Mouse (Mus musculus) lung, adult 2 months (tissue): Measurements from ENCODE around the gene Serping1. TPM values are rescaled to one million over a fixed set of nuclear protein-coding genes. Genes with fewer than 3 reads are reported as not detected.
"Not testable (repeated sequence)": the region's sequence is repeated elsewhere in the genome, so short reads cannot be mapped to it uniquely, and the experiment has no call there.

ENCODE experiments used
- DNase-seq: peaks from one replicate; pipeline ENCODE4 v3.0.0; 2022
- H3K4me1 ChIP-seq: fragments of 200-500 bp; 2 replicates; pipeline ENCODE4 v1.6.1; 2011; ENCODE audit warnings: low read length; ENCODE audit not compliant: control insufficient read depth, insufficient read depth
- H3K4me3 ChIP-seq: fragments of 200-500 bp; replicated peaks from 2 replicates; pipeline ENCODE3; 2011; ENCODE audit warnings: low read depth, mild to moderate bottlenecking, control low read depth, low read length; ENCODE audit errors: extremely low read depth
- CTCF ChIP-seq: fragments of 200-500 bp; IDR thresholded peaks from 2 replicates; pipeline ENCODE4 v1.5.1; 2011; ENCODE audit warnings: mild to moderate bottlenecking, low read length, control low read depth; ENCODE audit not compliant: insufficient read depth
- POLR2A ChIP-seq: fragments of 200-500 bp; IDR thresholded peaks from 2 replicates; pipeline ENCODE4 v1.6.1; 2011; ENCODE audit warnings: low read depth, mild to moderate bottlenecking, control low read depth, low read length, borderline replicate concordance; ENCODE audit errors: extremely low read depth
- WGBS: fragments of 180-500 bp; shearing (Covaris S2); methylation state at CpG from one replicate; pipeline ENCODE4 v1.1.7; 2018; 5-methylcytosine and 5-hydroxymethylcytosine counted together
- polyA plus RNA-seq: library from polyadenylated mRNA; depleted of rRNA; stranded (reverse); fragments of >200 nt; gene quantifications from 2 replicates; pipeline ENCODE4 v1.2.3, GENCODE M21; 2012

The Serping1 gene
- polyA plus RNA-seq, 1 experiment: 853 TPM

DNA sequence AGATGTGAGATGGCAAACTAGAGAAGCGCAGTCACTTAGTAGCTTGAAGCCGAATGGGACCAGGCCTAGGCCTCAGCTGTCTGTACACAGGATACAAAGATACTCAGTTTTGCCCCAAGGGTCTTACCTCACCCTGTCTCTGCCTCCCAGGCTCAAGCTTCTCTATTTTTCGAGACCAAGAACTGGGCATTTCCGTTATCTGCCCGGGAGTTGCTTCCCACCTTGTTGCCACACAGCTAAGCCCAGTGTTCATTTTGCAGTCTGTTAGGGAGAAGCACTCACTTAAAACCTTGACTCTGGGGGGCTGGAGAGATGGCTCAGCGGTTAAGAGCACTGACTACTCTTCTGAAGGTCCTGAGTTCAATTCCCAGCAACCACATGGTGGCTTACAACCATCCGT lies 28.7 kb upstream of the Serping1 start:
- TF ChIP-seq CTCF (no peak), POLR2A (no peak)

DNA sequence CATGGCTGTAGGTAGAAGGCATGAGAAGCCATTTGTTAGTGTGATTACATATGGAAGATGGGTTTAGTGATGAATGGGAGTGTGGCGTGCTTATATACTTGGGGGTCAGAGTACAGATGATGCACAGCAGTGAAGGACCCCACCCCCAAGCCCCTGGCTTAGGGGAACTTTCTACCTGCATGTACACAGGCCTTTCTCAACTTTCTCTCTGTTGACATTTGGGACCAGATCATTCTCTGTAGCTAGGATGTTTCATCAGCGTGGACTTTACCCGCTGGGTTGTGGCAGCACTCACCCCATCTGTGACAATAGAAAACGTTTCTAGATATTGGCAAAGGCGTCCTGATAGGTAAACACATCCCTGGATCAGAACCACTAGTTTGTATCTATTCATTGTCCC lies 26.0 kb upstream of the Serping1 start:
- not testable (repeated sequence) for H3K4me1 ChIP-seq, H3K4me3 ChIP-seq, DNase-seq
- WGBS: 84% methylated on average over 5 of the region's 5 CpGs

More for the DNA sequence above, 28.7 kb upstream of the Serping1 start:
- Histone ChIP-seq H3K4me3 (no peak overlapping the region), H3K4me1 (no peaks in the 10 kb centered on the region)
- DNase-seq: no peak
- 87% methylated on average over 7 of the region's 7 CpGs for WGBS

DNA sequence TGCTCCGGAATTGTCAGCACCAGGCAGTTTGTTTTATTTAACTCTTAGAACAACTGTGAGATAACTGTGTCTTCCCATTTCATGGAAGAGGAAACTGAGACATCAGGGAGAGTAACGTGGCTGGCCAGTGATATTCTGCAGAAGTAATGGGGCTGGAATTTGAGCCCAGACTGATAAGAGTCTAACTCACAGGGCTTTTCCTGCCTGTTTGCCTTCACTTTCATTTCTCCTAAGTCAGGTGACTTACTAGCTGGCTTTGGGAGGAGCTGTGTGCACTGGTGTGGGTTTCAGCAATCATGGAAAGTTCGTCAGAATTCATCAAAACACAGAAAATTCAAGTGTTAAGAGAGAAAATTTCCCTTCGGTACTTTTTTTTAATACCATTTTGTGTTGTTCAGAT lies 25.1 kb upstream of the Serping1 start:
- WGBS: 53% methylated on average over 4 of the region's 4 CpGs
- no peak for TF ChIP-seq POLR2A
- no peak for TF ChIP-seq CTCF
- DNase-seq: no peak
- no peaks in the 10 kb centered on the region; the same call in 1 of the 2 replicates for H3K4me1 ChIP-seq
- no peak overlapping the region for H3K4me3 ChIP-seq

DNA sequence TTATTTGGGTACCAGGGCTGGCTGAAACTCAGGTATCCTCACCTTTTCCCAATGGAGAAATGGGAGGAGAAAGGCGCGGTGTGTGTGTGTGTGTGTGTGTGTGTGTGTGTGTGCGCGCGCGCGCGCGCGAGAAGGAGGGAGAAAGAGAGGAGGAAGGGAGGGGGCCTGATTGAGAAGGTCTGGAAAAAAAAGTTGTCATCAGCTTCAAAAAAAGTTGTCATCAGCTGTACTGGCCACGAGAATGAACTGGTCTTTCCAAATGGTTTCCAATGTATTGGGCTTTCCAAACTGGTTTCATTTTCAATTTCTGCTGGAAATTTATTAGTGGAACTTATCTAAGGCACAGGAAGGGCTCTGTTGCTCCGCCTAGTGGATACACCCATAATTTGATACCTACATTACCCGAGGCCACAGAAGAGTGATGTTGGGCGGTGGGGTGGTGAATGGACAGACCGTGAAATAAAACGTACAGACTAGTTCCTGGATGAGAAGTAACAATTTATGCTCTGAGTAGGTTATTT lies 23.9 kb upstream of the Serping1 start:
- DNase-seq: peak; percentile 57
- no peak for TF ChIP-seq POLR2A
- peak; percentile 51 for TF ChIP-seq CTCF
- H3K4me1 ChIP-seq: no peaks in the 10 kb centered on the region; the same call in 1 of the 2 replicates
- WGBS: under 1% methylated on average over 16 of the region's 16 CpGs
- H3K4me3 ChIP-seq: peak overlapping the region; percentile 78

DNA sequence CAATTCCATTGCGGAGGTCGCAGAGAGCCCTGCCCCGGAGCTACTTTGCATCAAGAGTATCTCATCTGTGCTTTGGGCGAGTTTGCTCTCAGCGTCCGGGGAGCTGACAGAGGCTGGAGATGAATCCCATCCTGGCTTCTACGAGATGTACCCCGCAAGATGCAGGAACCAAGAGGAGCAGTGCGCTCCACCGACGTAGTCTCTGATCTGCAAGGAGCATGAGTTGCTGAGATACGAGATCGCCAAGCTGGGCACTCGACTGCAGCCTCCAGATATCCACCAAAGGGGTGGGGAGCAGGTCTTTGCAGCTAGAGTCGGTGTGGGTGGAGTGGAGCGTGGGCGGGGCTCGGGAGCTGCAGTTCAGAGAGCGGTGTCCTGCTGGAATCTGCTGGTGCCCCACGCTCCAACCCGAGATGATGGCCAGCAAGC lies 23.3 kb upstream of the Serping1 start, which contains the start of gene Ube2l6:
TSS of gene Ube2l6 (plus strand) at position 336 of the 429 bp plus-strand sequence.
- peak within 1 kb of the TSS; percentile 78 for H3K4me3 ChIP-seq
- H3K4me1 ChIP-seq: no peaks in the 10 kb centered on the region; the same call in 1 of the 2 replicates
- DNase-seq: peak; percentile 69
- TF ChIP-seq POLR2A (0 out of 2 replicates have a peak, but pooled peaks have one; percentile 6), CTCF (no peak)
- under 1% methylated on average over 21 of the region's 21 CpGs for WGBS

DNA sequence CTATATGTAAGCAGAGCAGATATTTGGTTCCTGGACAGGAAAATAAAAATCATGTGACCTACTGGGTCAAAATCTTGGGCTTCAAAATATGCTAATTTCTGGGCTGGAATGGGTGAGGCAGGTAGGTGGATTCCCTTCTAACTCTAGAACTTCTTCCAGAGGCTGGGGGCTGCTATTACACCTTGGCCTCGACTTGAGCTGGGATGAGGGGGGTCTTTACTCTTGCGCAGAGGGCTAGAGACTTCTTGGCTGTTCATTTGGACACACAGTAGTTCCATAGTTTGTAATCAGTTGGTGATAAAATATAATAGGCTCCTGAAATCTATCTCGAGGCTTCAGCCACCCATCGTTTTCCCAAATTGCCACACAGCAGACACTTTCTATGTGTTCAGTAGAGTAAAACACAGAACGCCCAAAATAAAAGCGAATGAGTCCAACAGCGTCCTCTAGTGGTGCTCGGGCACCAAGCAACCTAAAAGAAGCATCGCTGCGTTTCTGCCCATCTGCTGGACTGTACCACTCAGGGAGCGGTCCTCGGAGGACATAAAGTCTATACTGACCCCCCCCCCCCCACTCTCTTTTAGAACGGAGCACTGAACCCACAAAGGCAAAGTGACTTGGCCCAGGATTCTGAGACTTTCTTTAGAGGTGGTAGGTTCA lies 22.7 kb upstream of the Serping1 start:
- DNase-seq: peak; percentile 64
- no peaks in the 10 kb centered on the region; the same call in 1 of the 2 replicates for H3K4me1 ChIP-seq
- peak overlapping the region; percentile 78 for H3K4me3 ChIP-seq
- 9% methylated on average over 13 of the region's 13 CpGs for WGBS
- no peak for TF ChIP-seq POLR2A
- TF ChIP-seq CTCF: peak; percentile 90

DNA sequence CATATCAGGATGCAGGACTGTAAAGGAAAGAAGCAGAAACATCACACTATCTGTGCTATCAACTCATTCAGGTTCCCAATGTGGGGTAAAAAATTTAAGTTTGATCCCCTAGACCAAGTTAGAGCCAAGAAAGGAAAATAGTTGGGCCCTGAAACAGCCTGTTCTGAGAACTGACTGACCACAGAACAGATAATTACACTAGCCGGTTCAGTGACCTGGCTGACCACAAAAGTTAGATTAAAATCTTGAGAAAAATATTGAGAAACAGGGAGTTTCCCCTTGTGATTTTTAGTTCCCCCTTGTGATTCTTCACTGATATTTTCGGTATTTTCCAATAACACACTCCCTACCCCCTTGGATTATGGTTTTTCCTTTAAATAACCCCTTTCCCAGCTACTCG lies 18.6 kb upstream of the Serping1 start:
- WGBS: 75% methylated on average over 3 of the region's 3 CpGs
- H3K4me3 ChIP-seq: no peak overlapping the region
- no peaks in the 10 kb centered on the region; the same call in 1 of the 2 replicates for H3K4me1 ChIP-seq
- DNase-seq: no peak
- TF ChIP-seq CTCF (no peak), POLR2A (no peak)

DNA sequence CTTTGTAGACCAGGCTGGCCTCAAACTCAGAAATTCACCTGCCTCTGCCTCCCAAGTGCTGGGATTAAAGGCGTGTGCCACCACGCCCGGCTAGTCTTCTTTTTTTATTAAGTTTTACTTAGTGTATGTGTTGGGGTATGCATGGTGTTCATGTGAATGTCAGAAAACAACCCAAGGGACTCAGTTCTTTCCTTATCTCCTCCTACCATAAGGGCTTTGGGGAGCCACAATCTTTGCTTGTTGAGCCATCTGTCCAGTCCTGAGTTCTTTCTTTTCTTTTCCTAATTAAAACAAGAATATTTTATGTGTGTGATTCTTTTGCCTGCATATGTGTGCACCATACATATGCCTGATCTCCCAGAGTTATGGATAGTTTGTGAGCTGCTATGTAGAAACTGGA lies 17.9 kb upstream of the Serping1 start:
- TF ChIP-seq POLR2A: no peak
- no peak for TF ChIP-seq CTCF
- Histone ChIP-seq H3K4me1 (no peaks in the 10 kb centered on the region; the same call in 1 of the 2 replicates), H3K4me3 (no peak overlapping the region)
- WGBS: 90% methylated on average over 3 of the region's 3 CpGs
- DNase-seq: no peak

DNA sequence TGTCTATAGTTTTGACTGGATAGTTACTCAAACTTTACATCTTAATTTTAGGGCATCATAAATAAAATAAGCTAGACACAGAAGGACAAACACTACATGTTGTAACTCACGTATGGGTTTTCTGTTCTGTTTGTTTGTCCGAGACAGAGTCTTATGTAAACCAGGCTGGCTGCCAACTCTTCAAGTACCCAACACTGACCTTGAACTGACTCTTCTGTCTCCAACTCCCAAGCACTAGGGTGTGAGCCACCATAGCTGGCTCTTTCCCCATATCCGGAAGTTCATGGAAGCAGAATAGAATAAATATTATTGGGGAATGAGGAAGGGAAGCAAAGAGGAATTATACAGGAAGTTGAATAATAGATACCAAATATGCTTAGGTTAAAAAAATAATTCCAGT lies 17.3 kb upstream of the Serping1 start:
- TF ChIP-seq POLR2A: no peak
- no peak for TF ChIP-seq CTCF
- Histone ChIP-seq H3K4me1 (no peaks in the 10 kb centered on the region), H3K4me3 (no peak overlapping the region)
- 20% methylated on average over 3 of the region's 3 CpGs for WGBS
- DNase-seq: no peak

DNA sequence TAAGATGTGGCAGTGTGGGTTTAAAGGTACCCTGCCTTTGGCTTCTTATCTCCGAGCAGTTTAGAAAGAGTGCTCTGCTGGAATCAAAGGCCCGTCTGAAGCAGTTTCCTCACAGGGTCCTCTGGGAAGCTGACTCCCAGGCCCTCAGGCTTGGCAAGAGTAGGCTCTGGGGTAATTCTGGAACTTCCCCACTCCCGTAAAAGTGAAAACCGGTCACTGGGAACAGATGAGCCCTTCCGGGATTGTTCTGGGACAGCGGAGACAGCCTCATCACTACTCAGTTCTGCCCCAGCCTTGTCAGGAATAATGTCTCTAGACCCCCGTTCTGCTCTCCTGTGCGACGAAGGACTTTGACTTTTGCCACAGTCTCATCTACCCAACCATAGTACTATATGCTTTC lies 15.2 kb upstream of the Serping1 start:
- TF ChIP-seq CTCF: no peak
- TF ChIP-seq POLR2A: no peak
- no peak for DNase-seq
- WGBS: 56% methylated on average over 9 of the region's 9 CpGs
- H3K4me3 ChIP-seq: no peak overlapping the region
- H3K4me1 ChIP-seq: no peaks in the 10 kb centered on the region
